Mouse (Mus musculus): ENCODE measurements around the gene Tcea3. TPM values are rescaled to one million over a fixed set of nuclear protein-coding genes. Genes with fewer than 3 reads are reported as not detected.
A peak's percentile ranks its signal among the peaks of the same experiment; 100 is the strongest.

Gene Tcea3
- total RNA-seq, 2 experiments from 2014 or later = not detected

DNA sequence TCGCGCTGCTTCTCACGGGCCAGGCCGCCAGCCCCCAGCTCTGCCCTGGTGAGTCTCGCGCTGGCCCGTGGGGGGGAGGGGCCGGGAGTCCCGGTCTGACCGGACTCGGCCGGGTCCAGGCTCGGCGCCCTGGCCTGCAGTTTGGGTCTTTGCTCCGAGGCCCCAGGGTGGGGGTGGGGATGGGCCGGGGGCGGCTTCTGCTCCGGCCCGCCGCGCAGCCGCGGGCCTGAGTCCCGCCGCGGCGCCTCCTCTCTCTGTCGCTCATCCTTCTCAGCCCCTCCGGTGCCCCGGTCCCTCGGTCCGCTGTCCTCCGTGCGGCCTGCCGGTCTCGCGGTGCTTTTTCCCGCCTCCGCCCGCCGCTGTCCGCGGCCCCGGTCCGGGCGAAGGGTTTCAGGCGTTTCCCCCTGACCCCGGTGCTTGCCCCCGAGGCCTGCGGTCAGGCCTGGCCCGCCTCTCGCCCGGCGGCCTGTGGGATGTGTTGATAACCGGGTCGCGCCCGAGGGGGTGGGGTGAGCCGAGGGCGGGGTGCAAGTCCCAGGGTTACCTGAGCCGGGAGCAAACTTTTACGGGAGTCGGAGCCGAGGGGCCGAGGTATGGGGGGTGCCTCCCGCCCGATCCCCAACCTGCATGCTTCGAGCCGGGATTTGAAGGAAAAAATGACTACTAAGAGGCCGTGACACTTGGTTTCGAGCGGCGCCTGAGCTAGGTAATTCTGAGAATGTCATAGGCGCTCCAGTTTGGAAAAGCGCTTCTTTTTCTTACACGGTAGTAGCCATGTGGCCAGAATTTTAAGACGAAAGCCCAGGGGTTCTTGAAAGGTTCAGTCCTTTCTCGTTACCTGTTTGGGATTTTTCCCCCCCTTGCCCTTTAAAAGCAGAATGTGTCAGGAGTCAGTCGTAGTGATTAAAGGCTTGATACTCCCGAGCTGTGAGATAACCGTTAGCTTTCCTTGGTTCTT lies 63.8 kb downstream of the Tcea3 start:
- ATAC-seq (replicated peaks; ENCODE audit: poor library complexity, severe bottlenecking) = peak; percentile 24

DNA sequence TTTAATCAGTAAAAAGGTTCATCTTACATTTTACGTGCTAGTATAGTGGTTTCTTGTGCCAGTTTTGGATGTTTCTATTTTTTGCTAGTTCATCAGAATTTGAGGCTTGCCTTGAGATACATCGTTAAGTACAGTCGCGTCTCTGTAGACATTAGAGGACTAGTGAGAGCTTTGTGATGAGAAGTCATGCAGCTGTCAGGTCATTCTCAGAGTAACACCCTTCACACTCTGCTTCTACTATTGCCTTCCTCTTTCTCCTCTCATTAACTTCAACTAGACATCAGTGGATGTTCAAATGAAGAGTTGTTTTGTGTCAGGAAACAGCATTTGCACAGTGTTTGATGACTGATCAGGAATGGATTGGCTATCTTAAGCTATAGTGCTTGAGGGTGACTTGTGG lies 65.1 kb downstream of the Tcea3 start:
- no peak for ATAC-seq (replicated peaks; ENCODE audit: poor library complexity, severe bottlenecking)

DNA sequence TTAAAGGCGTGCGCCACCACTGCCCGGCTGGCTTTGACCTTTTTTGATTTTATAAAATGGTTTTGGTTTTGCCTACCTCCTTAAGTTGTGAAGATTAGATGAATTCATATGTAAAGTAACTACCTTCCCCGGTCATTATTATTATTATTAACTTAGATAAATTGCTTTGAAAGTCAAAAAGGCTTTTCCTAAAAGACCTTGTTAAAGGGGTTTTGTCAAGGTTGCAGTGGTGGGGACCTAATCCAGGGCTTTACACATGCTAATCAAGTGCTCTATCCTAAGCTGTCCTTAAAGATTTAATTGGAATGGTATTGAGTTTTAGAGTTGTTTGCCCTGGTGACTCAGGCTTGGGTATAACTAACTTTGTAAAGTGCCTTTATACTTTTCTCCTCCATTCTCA lies 70.1 kb downstream of the Tcea3 start:
- no peak for ATAC-seq (replicated peaks; ENCODE audit: poor library complexity, severe bottlenecking)

DNA sequence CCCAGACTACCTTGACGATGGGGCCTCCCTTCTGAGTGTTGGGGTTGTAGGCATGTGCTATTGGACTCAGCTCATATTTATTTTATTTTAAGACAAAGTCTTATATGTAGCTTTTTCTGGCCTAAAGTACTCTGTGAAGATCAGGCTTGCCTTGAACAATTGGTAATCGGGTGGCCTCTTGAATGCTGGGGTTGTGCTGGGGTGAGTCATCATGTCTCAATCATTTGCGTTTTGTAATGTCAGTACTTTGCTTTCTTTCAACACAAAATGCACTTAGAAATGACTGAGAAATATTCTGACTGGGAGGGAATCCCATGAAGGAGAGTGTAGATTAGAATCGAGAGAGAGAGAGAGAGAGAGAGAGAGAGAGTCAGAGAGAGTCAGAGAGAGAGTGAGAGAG lies 72.5 kb downstream of the Tcea3 start:
- no peak for ATAC-seq (replicated peaks; ENCODE audit: poor library complexity, severe bottlenecking)

DNA sequence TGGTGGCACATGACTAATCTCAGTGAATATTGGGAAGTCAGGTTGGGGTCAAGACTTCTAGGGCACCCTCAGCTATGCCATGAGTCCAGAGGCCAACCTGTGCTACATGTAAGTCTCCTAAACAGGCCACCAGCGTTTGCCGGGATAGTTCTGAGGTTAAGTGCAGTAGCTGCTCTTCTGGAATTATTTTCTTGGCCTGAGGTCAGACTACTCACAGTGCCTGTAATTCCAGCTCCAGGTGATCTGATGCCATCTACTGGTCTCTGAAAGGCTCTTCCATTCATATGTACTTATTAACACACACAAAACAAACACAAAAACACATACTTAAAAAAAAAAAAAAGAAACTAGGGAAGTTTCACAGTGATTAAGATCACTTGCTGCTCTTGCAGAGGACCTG lies 76.7 kb downstream of the Tcea3 start:
- ATAC-seq (replicated peaks; ENCODE audit: poor library complexity, severe bottlenecking) = no peak

Other genes starting within 250 kb of the Tcea3 start
- gene Eloa, start 226.0 kb upstream of the Tcea3 start, total RNA-seq (2014; fragmentation: Nextera tagmentation) = 49.1 and 52.3 TPM in 2 replicates
- gene Eloa, start 226.0 kb upstream of the Tcea3 start, total RNA-seq (2017) = 62.1 and 63.6 TPM in 2 replicates
- 1,756 and 1,826 TPM in 2 replicates for gene Rpl11, start 194.3 kb upstream of the Tcea3 start, total RNA-seq (2014; fragmentation: Nextera tagmentation)
- gene Rpl11, start 194.3 kb upstream of the Tcea3 start, total RNA-seq (2017) = 806 and 1,025 TPM in 2 replicates
- not detected in 2 replicates for gene Id3, start 104.2 kb upstream of the Tcea3 start, total RNA-seq (2014; fragmentation: Nextera tagmentation)
- gene Id3, start 104.2 kb upstream of the Tcea3 start, total RNA-seq (2017) = not detected in 2 replicates
- 2.9 and 9.4 TPM in 2 replicates for gene E2f2, start 75.3 kb upstream of the Tcea3 start, total RNA-seq (2014; fragmentation: Nextera tagmentation)
- gene E2f2, start 75.3 kb upstream of the Tcea3 start, total RNA-seq (2017) = 3.7 and 4.3 TPM in 2 replicates
- gene Asap3, start 41.4 kb upstream of the Tcea3 start, total RNA-seq (2014; fragmentation: Nextera tagmentation) = not detected in 2 replicates
- gene Asap3, start 41.4 kb upstream of the Tcea3 start, total RNA-seq (2017) = not detected in 2 replicates
- gene Zfp46, start 37.0 kb downstream of the Tcea3 start, total RNA-seq (2014; fragmentation: Nextera tagmentation) = 4.1 and 7.0 TPM in 2 replicates
- 11.6 and 16.0 TPM in 2 replicates for gene Zfp46, start 37.0 kb downstream of the Tcea3 start, total RNA-seq (2017)
- gene Hnrnpr, start 63.2 kb downstream of the Tcea3 start, total RNA-seq (2014; fragmentation: Nextera tagmentation) = 128 and 164 TPM in 2 replicates
- 172 and 194 TPM in 2 replicates for gene Hnrnpr, start 63.2 kb downstream of the Tcea3 start, total RNA-seq (2017)
- not detected in 2 replicates for gene Htr1d, start 175.8 kb downstream of the Tcea3 start, total RNA-seq (2014; fragmentation: Nextera tagmentation)
- not detected in 2 replicates for gene Htr1d, start 175.8 kb downstream of the Tcea3 start, total RNA-seq (2017)
- not detected in 2 replicates for gene 6030445D17Rik, start 214.5 kb downstream of the Tcea3 start, total RNA-seq (2014; fragmentation: Nextera tagmentation)
- gene 6030445D17Rik, start 214.5 kb downstream of the Tcea3 start, total RNA-seq (2017) = not detected in 2 replicates
- 6.2 and 10.2 TPM in 2 replicates for gene Luzp1, start 222.0 kb downstream of the Tcea3 start, total RNA-seq (2014; fragmentation: Nextera tagmentation)
- gene Luzp1, start 222.0 kb downstream of the Tcea3 start, total RNA-seq (2017) = 4.0 and 4.1 TPM in 2 replicates